Mouse (Mus musculus): ENCODE measurements around the gene Klhl21. TPM values are rescaled to one million over a fixed set of nuclear protein-coding genes. Genes with fewer than 3 reads are reported as not detected.

Gene Klhl21
- total and polyA plus RNA-seq, 2 experiments from 2014 or later: 31.8 to 70.4 TPM

DNA sequence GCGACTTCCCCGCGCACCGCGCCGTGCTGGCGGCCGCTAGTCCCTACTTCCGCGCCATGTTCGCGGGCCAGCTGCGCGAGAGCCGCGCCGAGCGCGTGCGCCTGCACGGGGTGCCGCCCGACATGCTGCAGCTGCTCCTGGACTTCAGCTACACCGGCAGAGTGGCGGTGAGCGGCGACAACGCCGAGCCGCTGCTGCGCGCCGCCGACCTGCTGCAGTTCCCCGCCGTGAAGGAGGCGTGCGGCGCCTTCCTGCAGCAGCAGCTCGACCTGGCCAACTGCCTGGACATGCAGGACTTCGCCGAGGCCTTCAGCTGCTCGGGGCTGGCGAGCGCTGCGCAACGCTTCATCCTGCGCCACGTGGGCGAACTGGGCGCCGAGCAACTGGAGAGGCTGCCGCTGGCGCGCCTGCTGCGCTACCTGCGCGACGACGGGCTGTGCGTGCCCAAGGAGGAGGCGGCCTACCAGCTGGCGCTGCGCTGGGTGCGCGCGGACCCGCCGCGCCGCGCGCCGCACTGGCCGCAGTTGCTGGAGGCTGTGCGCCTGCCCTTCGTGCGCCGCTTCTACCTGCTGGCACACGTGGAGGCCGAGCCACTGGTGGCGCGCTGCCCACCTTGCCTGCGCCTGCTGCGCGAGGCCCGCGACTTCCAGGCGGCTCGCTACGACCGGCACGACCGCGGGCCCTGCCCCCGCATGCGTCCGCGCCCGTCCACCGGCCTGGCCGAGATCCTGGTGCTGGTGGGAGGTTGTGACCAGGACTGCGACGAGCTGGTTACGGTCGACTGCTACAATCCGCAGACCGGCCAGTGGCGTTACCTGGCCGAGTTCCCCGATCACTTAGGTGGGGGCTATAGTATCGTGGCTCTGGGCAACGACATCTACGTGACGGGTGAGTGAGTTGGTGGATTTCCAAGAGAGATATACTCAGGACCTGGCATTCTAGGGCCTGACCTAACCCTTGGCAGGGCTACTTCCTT lies 761 bp downstream of the Klhl21 start:
- ATAC-seq (ENCODE audit: insufficient read depth, low read depth): peak; percentile 37
- DNase-seq (ENCODE audit: low spot score): no peak
- under 1% methylated on average over 112 of the region's 115 CpGs for WGBS
- Histone ChIP-seq H3K27ac (ENCODE audit: low read depth) (peak overlapping the region; percentile 96), H3K4me1 (ENCODE audit: control insufficient read depth, insufficient read depth) (peaks cover 31% of the 10 kb centered on the region), H3K4me2 (ENCODE audit: low read depth, low read length) (peak overlapping the region; percentile 97), H3K27me3 (ENCODE audit: control insufficient read depth, insufficient read depth, low read length) (no peaks in the 10 kb centered on the region), H3K36me3 (replicated peaks; ENCODE audit: control insufficient read depth, insufficient read depth, low read length) (peaks cover 7% of the 10 kb centered on the region), H3K9ac (replicated peaks; ENCODE audit: low read depth, low read length) (peak overlapping the region; percentile 76), H3K4me3 (ENCODE audit: low read depth, low read length) (peak overlapping the region; percentile 70), H3K9me3 (replicated peaks; ENCODE audit: control insufficient read depth, low read length) (no peaks in the 10 kb centered on the region)
- TF ChIP-seq EP300 (IDR thresholded peaks at IDR 0.05; ENCODE audit: low read depth): no peak
- TF ChIP-seq CTCF (IDR thresholded peaks at IDR 0.05; ENCODE audit: low read depth): no peak

DNA sequence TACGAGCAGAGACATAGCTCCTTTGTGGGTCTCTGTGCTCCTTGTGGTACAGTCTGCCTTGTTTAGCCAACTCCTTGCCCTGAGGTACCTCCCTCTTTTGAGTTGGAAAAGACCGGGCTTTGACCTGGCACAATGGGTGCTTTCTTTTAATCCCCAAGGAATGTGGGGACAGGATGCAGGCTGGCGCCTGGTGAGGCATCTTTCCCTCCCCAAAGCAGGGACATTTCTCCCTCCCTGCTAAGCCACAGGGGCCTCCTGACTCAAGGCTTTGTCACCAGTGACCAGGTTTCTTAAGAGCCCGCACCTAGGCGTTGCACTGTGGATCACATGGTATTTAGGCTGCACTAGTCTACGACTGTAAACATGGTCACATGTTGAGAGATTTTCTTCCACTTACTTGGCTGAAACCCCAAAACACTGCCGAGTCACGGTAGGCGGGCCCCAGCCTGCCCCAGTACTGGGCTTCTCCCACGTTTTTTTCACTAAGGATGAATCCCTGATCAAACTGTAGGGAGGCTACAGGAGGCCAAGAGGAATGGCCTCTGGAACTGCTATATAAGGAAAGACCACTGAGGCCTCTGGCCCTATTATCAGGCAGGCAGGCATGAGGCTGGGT lies 1.6 kb downstream of the Klhl21 start:
- Histone ChIP-seq H3K36me3 (replicated peaks; ENCODE audit: control insufficient read depth, insufficient read depth, low read length) (peaks cover 15% of the 10 kb centered on the region), H3K9me3 (replicated peaks; ENCODE audit: control insufficient read depth, low read length) (no peaks in the 10 kb centered on the region), H3K9ac (replicated peaks; ENCODE audit: low read depth, low read length) (peak overlapping the region; percentile 76), H3K4me3 (ENCODE audit: low read depth, low read length) (peak overlapping the region; percentile 70), H3K4me1 (ENCODE audit: control insufficient read depth, insufficient read depth) (peaks cover 31% of the 10 kb centered on the region), H3K27me3 (ENCODE audit: control insufficient read depth, insufficient read depth, low read length) (no peaks in the 10 kb centered on the region), H3K27ac (ENCODE audit: low read depth) (peak overlapping the region; percentile 96), H3K4me2 (ENCODE audit: low read depth, low read length) (peak overlapping the region; percentile 97)
- no peak for TF ChIP-seq CTCF (IDR thresholded peaks at IDR 0.05; ENCODE audit: low read depth)
- TF ChIP-seq EP300 (IDR thresholded peaks at IDR 0.05; ENCODE audit: low read depth): peak; percentile 65
- WGBS: under 1% methylated on average over 10 of the region's 10 CpGs
- DNase-seq (ENCODE audit: low spot score): peak; percentile 71
- peak; percentile 24 for ATAC-seq (ENCODE audit: insufficient read depth, low read depth)

DNA sequence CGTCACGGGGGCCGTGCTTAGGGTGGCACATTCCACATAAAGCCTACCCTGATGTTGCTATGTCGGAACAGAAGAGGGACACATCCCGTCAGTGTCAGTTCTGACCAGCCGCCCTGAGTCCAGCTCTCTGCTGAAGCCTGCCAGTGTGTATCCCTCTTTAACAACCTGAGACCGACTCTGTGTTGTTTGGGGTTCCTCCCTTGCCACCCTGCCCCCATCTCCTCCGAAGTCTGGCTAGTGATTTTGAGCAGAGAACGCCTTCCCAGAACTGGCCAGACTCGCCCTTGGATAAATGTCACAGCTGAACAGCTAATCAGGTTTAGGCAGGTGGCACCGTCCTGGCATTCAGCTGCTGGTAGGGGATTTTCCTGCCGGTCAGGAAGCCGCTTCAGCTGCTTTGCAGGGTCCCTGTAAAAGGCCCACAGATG lies 2.1 kb downstream of the Klhl21 start:
- H3K27ac ChIP-seq (ENCODE audit: low read depth): peak overlapping the region; percentile 96
- ATAC-seq (ENCODE audit: insufficient read depth, low read depth) (no peak; the same call in 1 of the 2 replicates), DNase-seq (ENCODE audit: low spot score) (no peak)
- H3K4me2 ChIP-seq (ENCODE audit: low read depth, low read length): peak overlapping the region; percentile 97
- H3K36me3 ChIP-seq (replicated peaks; ENCODE audit: control insufficient read depth, insufficient read depth, low read length): peaks cover 20% of the 10 kb centered on the region
- WGBS: 2% methylated on average over 13 of the region's 13 CpGs
- peak overlapping the region; percentile 70 for H3K4me3 ChIP-seq (ENCODE audit: low read depth, low read length)
- H3K4me1 ChIP-seq (ENCODE audit: control insufficient read depth, insufficient read depth): peaks cover 31% of the 10 kb centered on the region
- H3K27me3 ChIP-seq (ENCODE audit: control insufficient read depth, insufficient read depth, low read length): no peaks in the 10 kb centered on the region
- H3K9me3 ChIP-seq (replicated peaks; ENCODE audit: control insufficient read depth, low read length): no peaks in the 10 kb centered on the region
- peak overlapping the region; percentile 76 for H3K9ac ChIP-seq (replicated peaks; ENCODE audit: low read depth, low read length)
- TF ChIP-seq CTCF (IDR thresholded peaks at IDR 0.05; ENCODE audit: low read depth) (no peak), EP300 (IDR thresholded peaks at IDR 0.05; ENCODE audit: low read depth) (no peak; the same call in 1 of the 2 replicates)

DNA sequence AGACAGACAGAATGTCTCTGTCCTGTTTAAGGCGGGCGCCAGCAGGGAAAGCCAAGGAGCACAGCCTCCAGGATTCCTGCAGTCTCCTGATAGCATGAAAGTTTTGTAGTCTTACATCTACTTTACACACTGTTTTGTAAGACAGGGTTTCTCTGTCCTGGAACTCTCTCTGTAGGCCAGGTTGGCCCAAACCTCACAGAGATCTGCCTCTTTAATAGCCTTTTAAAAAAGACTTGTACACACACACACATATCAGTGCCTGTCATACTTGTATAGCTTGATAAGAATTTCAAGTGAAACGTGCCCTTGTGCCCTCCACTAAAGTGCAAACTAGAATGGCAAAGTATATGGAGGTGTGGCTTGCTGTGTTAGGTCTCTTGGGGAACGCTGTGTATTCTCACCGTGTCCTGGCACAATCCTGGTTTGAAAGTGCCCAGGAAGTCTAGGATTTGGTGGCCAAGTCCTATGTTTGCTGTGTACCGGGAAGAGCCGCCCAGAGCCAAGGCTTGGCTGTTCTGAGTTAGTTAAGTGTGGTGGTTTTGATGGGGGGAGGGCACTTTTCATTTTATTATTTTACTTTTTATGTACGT lies 2.7 kb downstream of the Klhl21 start:
- DNase-seq (ENCODE audit: low spot score) (no peak), ATAC-seq (ENCODE audit: insufficient read depth, low read depth) (no peak)
- Histone ChIP-seq H3K36me3 (replicated peaks; ENCODE audit: control insufficient read depth, insufficient read depth, low read length) (peaks cover 26% of the 10 kb centered on the region), H3K4me1 (ENCODE audit: control insufficient read depth, insufficient read depth) (peaks cover 31% of the 10 kb centered on the region), H3K27me3 (ENCODE audit: control insufficient read depth, insufficient read depth, low read length) (no peaks in the 10 kb centered on the region), H3K9me3 (replicated peaks; ENCODE audit: control insufficient read depth, low read length) (no peaks in the 10 kb centered on the region), H3K9ac (replicated peaks; ENCODE audit: low read depth, low read length) (peak overlapping the region; percentile 76), H3K27ac (ENCODE audit: low read depth) (peak overlapping the region; percentile 96), H3K4me3 (ENCODE audit: low read depth, low read length) (peak overlapping the region; percentile 70), H3K4me2 (ENCODE audit: low read depth, low read length) (peak overlapping the region; percentile 97)
- 37% methylated on average over 8 of the region's 8 CpGs for WGBS
- TF ChIP-seq CTCF (IDR thresholded peaks at IDR 0.05; ENCODE audit: low read depth) (no peak), EP300 (IDR thresholded peaks at IDR 0.05; ENCODE audit: low read depth) (no peak)

DNA sequence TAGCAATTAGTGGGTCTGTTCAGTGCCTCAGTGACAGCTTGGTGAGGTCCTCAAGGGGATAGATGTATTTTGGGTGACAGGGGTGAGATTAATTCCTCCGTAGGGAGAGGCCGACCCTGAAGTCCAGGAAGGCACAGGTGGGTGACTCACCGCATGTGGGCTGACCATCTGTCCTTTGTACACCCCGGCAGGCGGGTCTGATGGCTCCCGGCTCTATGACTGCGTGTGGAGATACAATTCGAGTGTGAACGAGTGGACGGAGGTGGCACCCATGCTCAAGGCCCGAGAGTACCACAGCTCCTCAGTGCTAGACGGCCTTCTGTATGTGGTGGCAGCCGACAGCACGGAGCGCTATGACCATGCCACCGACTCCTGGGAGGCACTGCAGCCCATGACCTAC lies 3.5 kb downstream of the Klhl21 start:
- Histone ChIP-seq H3K36me3 (replicated peaks; ENCODE audit: control insufficient read depth, insufficient read depth, low read length) (peaks cover 34% of the 10 kb centered on the region), H3K9ac (replicated peaks; ENCODE audit: low read depth, low read length) (no peak overlapping the region), H3K27ac (ENCODE audit: low read depth) (peak overlapping the region; percentile 96; the same call in 1 of the 2 replicates), H3K4me2 (ENCODE audit: low read depth, low read length) (peak overlapping the region; percentile 97), H3K9me3 (replicated peaks; ENCODE audit: control insufficient read depth, low read length) (no peaks in the 10 kb centered on the region), H3K27me3 (ENCODE audit: control insufficient read depth, insufficient read depth, low read length) (no peaks in the 10 kb centered on the region), H3K4me1 (ENCODE audit: control insufficient read depth, insufficient read depth) (peaks cover 30% of the 10 kb centered on the region), H3K4me3 (ENCODE audit: low read depth, low read length) (peak overlapping the region; percentile 70)
- no peak for TF ChIP-seq CTCF (IDR thresholded peaks at IDR 0.05; ENCODE audit: low read depth)
- DNase-seq (ENCODE audit: low spot score): no peak
- WGBS: 70% methylated on average over 16 of the region's 16 CpGs
- no peak for ATAC-seq (ENCODE audit: insufficient read depth, low read depth)
